Mouse (Mus musculus) regulatory T cell (primary cell): ENCODE results near the gene Thnsl1.
"Not testable (repeated sequence)": the region's sequence is repeated elsewhere in the genome, so short reads cannot be mapped to it uniquely, and the experiment has no call there.

ENCODE experiments used
- in situ Hi-C: fragments of 300-600 bp; cut with MboI, MseI; formaldehyde crosslinking; loops from one replicate; pipeline ENCODE4 v1.15.1; 2025; ENCODE audit warnings: high pct_unique_total_duplicates

Gene Thnsl1

DNA sequence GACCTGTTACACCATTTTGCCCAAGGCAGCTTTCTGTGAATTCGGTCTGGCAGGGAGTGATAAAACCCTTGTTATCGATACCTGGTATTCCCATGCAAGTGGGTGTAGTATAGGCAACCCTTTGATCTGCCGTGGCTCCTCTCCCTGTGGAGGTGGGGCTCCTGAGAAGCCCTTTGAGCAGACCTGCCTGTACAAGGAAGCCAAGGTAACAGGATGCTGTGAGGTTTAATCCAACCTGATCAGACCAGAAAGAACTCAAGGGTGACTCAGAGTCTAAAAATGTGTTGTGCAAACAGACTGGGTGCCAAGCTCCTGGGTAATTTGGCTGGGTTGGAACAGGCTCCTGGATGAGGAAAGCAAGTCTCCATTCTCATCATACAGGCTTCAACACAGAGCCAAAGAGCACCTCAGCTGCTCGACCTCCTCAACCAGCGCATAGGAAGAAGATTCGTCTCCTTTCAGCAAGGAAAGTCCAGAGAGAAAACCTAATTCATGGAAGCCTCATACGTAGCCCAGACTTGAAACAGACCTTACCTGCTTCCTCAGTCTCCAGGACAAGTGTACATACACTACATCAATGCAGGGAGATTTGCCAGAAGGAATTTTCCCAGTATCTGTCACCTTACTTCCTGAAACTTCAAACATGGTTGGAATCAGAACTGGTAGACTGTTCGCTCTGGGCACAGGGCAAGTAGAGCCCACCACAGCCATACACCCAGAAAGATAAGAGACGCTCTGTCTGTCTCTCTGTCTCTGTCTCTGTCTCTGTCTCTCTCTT lies 29.5 kb downstream of the Thnsl1 start:
- in situ Hi-C loops = loop anchor here (5.0 kb wide), 1 partner anchor 53 kb away; no protein-coding TSS in a partner anchor

DNA sequence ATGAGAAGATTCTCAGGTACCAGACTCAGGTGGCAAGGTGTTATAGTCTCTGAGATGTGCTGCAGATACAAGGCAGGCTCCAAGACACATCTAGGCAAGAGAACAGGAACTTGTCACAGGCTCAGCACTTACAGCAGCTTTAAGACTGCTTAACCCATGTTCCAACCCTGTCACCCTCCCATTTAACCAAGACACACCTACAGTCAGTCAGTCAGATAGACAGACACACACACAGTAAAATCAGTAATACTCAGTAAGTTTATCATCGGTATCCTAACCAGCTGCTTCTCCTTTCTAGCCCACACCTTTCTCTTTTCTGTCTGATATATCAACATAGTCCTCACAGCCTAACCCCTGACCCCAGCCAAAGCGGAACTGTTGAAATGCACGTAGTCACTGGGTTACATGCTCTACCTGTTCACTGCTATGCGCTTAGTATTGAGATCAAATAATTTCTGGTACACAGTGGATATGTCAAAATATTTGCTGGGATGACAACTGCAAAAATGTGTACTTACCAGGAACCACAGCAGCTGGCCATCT lies 30.4 kb downstream of the Thnsl1 start:
- in situ Hi-C loops = loop anchor here (5.0 kb wide), 1 partner anchor 54 kb away; no protein-coding TSS in a partner anchor

GRCm38 (mm10) chr2:21236846-21237245 lies 31.3 kb downstream of the Thnsl1 start:
- in situ Hi-C loops = loop anchor here (5.0 kb wide), 1 partner anchor 55 kb away; no protein-coding TSS in a partner anchor

DNA sequence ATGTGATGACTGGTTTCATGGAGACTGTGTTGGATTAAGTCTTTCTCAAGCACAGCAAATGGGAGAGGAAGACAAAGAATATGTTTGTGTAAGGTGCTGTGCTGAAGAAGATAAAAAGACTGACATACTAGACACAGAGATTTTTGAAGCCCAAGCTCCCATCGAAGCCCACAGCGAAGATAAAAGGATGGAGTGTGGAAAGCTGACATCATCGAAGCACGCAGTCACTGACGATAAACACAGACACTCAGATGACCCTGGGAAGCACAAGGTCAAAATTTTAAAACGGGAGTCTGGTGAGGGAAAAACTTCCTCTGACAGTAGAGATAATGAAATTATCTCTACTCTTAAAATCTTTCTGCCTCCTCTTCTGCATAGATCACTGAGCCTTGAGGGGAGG lies 38.6 kb downstream of the Thnsl1 start:
- in situ Hi-C loops = not testable (repeated sequence)

DNA sequence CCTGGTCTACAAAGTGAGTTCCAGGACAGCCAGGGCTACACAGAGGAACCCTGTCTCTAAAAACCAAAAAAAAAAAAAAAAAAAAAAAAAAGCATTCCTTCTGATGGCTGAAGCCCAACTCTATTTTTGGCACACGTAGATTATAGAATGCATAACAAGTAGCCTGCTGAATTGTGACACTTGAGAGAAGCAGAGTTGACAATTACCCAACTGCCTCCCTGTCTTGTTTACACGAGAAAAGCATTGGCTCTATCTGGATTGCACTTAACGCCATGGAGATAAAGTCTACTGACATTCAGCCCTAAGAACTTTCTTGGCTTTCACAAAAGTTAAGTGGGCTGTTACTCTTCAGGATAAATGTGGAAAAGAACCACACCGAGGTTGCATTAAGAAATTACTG lies 39.5 kb downstream of the Thnsl1 start:
- in situ Hi-C loops = no loop called here

- in situ Hi-C loops = no loop called here
Observed at GRCm38 (mm10) chr2:21245477-21246102, 40.1 kb downstream of the Thnsl1 start.

- in situ Hi-C loops = no loop called here
Observed at GRCm38 (mm10) chr2:21253644-21254043, 48.1 kb downstream of the Thnsl1 start.

DNA sequence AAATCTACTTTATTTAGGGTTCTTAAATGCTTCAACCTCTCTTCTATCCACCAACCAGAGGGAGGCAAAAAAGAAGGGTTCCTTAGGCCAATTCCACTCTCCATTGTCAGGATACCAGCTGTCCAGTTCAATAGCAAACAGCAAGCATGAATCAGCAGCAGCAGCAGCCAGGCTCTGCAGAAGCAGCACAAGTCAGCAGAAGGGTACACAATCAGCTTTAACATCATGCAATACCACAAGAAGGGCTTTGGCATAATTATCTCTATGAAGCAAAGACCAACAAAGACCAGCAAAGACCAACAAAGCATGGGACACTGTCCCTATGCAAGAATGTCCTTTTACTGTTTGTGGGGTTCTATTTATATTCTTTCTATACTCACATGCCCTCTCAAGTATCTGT lies 48.8 kb downstream of the Thnsl1 start:
- in situ Hi-C loops = no loop called here

- in situ Hi-C loops = no loop called here
Observed at GRCm38 (mm10) chr2:21258281-21258680, 52.8 kb downstream of the Thnsl1 start.

- in situ Hi-C loops = no loop called here
Observed at GRCm38 (mm10) chr2:21259081-21259480, 53.6 kb downstream of the Thnsl1 start.

DNA sequence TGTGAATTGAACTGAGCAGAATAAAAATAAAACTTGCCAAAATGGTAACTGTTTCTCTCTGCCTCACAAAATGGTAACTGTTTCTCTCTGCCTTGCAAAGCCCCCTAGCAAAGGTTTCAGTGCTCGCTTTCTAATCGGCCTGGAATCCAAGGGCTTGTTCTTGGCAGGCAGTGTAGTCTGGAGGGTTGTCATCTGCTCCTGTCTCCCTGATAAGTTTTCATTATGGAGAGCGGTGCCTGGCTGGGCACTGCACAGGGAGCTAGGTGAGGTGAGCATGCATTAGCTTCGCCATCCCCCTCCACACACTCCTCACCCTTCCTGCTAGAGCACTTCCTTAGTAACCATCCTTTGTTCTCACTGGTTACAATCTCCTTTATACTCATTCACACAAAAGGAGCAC lies 54.5 kb downstream of the Thnsl1 start:
- in situ Hi-C loops = no loop called here

DNA sequence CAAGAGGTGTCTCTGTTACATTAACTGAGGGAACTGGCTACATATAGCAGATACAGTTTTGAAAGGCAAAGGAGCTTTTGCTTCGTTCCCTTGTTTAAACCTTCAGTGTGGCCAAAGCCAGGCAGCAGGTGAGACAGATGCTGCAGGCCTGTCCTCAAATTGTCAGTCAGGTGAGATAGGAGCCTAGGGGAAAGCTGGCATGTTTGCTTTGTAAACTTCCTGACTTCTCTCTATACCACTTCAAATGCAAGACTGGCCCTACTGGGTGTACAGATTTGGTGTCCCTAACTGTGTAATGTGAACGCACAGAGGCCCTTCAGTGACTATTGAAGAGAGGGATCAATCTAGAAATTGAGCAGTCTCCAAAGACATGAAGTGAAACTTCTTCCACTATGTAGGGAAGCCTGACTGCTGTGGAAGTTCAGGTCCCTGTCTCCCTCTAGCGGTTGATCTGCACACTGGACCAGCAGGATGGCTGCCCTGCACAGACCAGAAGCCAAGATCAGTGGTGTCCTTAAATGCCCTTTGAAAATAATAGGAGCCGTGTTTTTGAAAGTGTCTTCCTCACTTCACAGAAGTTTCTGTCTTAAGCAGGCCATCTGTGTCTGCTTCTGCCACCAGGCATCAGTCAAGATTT lies 56.0 kb downstream of the Thnsl1 start:
- in situ Hi-C loops = no loop called here

DNA sequence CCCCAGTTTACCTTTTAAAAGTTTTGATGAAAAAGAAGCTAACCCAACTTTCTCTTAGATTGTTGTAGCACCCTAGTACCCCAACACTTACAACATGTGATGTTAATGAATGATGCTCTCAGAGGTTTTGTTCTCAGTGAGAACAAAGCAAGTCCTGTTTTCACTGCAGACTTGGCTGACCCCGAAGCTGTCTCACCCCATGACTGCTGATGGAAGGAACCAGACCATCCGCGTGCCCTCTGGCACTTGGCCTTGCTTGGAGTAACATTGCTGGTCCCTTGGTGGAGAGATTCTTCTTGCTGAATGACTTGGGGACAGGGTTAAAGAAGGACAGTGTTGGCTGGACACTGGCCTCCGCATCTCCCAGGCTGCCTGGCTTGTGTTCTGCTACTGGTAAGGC lies 58.5 kb downstream of the Thnsl1 start:
- in situ Hi-C loops = no loop called here
